Mouse (Mus musculus): ENCODE data around the gene Rwdd3.

- TF ChIP-seq CTCF (IDR thresholded peaks at IDR 0.05; ENCODE audit: borderline replicate concordance, insufficient read depth, low read length): no peak
- TF ChIP-seq POLR2A (IDR thresholded peaks at IDR 0.05; ENCODE audit: low read depth, low read length): no peak
Observed at GRCm38 (mm10) chr3:121133039-121133438, 38.5 kb downstream of the Rwdd3 start.
